Mouse (Mus musculus) c-Kit-negative CD71-positive TER-119-positive erythroid progenitor cells, embryonic 14.5 days (primary cell): ENCODE data around the gene Cercam.
A peak's percentile ranks its signal among the peaks of the same experiment; 100 is the strongest.
"Not testable (repeated sequence)": the region's sequence is repeated elsewhere in the genome, so short reads cannot be mapped to it uniquely, and the experiment has no call there.

ENCODE experiments used
- DNase-seq: peaks from one replicate; pipeline ENCODE4 v3.0.0-alpha.2; 2013; ENCODE audit warnings: low read depth, low spot score

The Cercam gene

GRCm38 (mm10) chr2:29896071-29896470, 27.1 kb downstream of the Cercam start:
- DNase-seq: no peak

GRCm38 (mm10) chr2:29897366-29897765, 28.4 kb downstream of the Cercam start:
- no peak for DNase-seq

DNA sequence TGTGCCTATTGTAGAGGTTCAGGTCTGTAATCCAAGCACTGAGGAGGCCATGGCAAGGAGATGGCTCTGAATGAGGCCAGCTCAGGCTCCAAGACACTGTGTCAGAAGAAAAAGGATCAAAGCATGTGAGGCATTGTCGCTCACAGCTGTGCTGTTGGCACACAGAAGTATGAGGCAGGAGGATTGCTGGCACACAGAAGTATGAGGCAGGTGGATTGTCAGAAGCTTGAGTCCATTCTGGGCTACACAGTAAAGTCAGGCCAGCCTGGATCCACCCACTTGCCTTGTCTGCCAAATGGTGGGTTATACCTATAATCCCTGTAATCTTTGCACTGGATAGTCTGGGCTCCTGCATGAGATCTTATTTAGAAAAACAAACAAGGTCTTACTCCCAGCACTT, 29.1 kb downstream of the Cercam start:
- DNase-seq: no peak

- DNase-seq: no peak
Measured at GRCm38 (mm10) chr2:29902194-29902593, 33.2 kb downstream of the Cercam start.

DNA sequence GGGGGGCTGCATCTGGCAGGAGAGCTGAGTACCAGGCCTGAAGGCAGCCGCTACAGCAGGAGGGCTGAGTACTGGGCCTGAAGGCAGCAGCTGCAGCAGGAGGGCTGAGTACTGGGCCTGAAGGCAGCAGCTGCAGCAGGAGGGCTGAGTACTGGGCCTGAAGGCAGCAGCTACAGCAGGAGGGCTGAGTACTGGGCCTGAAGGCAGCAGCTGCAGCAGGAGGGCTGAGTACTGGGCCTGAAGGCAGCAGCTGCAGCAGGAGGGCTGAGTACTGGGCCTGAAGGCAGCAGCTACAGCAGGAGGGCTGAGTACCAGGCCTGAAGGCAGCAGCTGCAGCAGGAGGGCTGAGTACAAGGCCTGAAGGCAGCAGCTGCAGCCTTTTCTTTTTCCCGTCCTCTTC, 39.2 kb downstream of the Cercam start:
- not testable (repeated sequence) for DNase-seq

DNA sequence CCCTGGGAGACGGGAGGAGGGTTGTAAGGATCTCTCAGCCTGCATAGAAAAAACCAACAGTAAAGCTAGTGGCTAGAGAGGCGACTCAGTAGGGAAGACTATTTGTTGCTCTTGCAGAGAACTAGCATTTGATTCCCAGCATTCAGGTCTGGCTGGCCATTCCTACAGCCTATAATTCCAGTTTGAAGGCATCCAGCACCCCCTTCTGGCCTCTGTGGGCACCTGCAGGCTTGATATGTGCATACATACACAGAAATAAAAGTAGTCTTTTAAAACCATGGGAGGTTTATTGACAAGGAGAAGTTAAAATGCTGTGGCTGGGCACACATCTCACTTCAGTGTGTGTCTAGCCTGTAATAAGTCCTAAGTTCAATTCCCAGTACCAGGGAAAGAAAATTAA, 41.1 kb downstream of the Cercam start:
- peak; percentile 31 for DNase-seq

DNA sequence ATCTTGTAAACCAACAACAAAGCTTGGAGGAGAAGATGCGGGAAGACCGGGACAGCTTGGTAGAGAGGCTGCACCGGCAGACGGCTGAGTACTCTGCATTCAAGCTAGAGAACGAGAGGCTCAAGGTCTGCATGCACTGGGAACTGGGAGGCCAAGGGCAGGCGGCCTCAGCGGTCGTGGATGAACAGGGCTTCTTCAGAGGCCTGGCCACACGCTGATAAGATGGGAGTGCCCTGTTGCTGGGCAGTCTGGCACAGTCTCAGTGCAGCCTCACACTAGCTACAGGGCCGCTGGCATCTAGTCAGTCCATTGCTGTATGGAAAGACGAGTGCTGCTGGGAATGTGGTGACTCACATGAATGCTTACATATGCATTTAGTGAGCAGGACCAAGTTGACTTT, 48.7 kb downstream of the Cercam start:
- DNase-seq: peak; percentile 37

- DNase-seq: no peak
Measured at GRCm38 (mm10) chr2:29922011-29922410, 53.0 kb downstream of the Cercam start.

- no peak for DNase-seq
Measured at GRCm38 (mm10) chr2:29926542-29926941, 57.6 kb downstream of the Cercam start.

DNA sequence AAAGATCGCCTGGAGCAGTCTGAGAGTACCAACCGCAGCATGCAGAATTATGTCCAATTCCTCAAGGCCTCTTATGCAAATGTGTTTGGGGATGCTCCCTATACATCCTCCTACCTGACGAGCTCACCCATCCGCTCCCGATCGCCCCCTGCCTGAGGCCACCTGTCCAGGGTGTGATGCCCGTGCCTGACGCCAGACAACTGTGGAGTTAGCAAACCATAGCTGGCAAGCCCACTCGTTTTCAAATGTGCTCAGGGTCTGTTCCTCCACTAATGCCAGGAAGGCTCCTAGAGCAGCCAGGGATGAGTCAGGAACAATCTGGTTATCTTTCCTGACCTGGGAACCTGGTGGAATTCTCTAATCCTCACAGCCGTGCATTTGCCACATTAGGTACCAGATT, 61.5 kb downstream of the Cercam start:
- DNase-seq: no peak

- DNase-seq: no peak
Measured at GRCm38 (mm10) chr2:29931194-29931593, 62.2 kb downstream of the Cercam start.
